Mouse (Mus musculus) stomach, postnatal 0 days (tissue): ENCODE results near the gene Caln1.

ENCODE experiments used
- CTCF ChIP-seq: IDR thresholded peaks from 2 replicates; pipeline ENCODE4 v1.5.1; 2016; ENCODE audit warnings: antibody characterized with exemption, low read depth, mild to moderate bottlenecking, moderate library complexity
- EP300 ChIP-seq: optimal IDR thresholded peaks from 2 replicates; pipeline ENCODE3; 2016; ENCODE audit warnings: antibody characterized with exemption

DNA sequence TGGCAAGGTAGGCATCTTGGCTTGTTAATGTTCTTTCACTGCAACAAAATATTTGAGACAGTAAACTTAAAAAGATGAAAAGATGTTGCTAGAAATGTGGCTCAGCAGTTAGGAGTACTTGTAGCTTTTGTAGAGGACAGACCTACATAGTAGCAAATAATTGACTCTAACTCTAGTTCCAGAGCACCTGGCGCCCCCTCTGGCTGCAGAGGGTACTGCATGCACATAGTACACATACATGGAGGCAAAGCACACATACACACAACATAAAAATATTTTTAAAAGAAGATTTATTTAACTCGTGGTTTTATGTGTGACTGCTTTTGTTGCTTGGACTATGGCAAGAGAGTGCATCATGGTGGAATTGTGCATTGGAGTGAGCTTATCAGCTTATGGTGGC lies 151.3 kb downstream of the Caln1 start:
- peak; percentile 44 for TF ChIP-seq CTCF
- no peak for TF ChIP-seq EP300
